Mouse (Mus musculus): Measurements from ENCODE around the gene Jmjd1c.

DNA sequence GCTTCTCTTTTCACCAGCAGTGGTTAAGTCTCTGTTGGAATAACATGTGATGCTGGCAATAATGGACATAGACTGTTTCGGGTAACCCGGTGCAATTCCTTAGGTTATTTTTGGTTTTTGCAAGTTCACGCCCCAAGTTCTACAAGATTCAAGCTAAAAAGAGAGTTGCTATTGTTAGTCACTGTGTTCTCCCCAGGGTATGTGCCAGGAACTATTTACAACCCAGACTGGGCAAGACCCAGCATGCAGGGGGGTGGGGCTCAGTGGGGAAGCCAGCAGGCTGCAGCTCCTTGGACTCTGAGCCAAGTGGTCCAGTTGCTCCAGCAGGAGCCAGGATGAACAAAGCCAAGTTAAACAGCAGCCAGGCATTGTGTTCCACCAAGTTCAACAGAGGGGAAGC lies 192.0 kb downstream of the Jmjd1c start:
- TF ChIP-seq HCFC1 (IDR thresholded peaks at IDR 0.05; ENCODE audit: borderline replicate concordance, insufficient read depth, low read length) (no peak), CHD2 (IDR thresholded peaks at IDR 0.05; ENCODE audit: low read depth, low read length) (no peak), MAFK (IDR thresholded peaks at IDR 0.05; ENCODE audit: insufficient read depth, low read depth, low read length) (no peak)
